Mouse (Mus musculus) forelimb bud, embryonic 11.5 days (tissue): Measurements from ENCODE around the gene Ddn.

Experiments used
- DNase-seq: peaks from one replicate; pipeline ENCODE4 v3.0.0-alpha.2; 2012; ENCODE audit warnings: low read depth, low spot score

Ddn gene

DNA sequence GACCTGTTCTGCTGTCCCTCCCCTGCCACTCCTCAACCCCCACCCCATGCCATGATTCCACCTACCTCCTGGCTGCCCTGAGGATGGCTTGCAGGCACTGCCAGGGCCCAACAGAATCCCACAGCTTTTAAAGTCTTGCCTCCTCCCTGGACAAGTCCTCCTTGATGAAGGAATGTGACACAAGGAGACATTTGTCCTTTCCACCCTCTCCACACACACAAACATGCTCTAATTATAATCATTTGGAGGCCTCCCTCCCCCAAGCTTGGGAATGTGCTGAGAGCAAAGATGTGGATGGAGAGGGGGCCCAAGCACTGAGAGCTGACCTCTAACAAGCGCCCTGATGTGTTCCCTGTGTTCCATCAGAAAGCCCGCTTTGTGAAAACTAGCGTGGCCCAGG is at the start of gene Ddn:
Gene Ddn (minus strand): TSS at position 101 of the 400 bp plus-strand sequence.
- no peak for DNase-seq

DNA sequence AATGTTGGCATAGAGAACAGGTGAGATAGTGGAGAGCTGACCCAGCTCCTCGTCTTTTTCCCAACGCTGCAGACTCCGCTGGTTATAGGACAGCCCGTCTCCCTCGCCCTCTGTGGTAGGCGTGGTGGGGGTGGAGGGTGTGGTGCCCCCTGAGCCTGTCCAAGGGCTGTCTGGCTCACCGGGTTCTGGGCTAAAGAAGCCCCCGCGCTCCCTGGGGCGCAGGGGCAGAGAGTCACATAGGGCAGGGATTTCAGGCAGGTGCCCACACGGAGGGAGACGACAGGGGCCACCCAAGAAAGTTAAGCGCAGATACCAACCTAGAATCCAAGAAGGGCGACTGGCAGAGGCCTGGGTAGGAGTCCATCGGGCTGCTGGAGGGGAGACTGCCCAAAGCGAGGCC is 44.9 kb upstream of the Ddn start:
- no peak for DNase-seq

DNA sequence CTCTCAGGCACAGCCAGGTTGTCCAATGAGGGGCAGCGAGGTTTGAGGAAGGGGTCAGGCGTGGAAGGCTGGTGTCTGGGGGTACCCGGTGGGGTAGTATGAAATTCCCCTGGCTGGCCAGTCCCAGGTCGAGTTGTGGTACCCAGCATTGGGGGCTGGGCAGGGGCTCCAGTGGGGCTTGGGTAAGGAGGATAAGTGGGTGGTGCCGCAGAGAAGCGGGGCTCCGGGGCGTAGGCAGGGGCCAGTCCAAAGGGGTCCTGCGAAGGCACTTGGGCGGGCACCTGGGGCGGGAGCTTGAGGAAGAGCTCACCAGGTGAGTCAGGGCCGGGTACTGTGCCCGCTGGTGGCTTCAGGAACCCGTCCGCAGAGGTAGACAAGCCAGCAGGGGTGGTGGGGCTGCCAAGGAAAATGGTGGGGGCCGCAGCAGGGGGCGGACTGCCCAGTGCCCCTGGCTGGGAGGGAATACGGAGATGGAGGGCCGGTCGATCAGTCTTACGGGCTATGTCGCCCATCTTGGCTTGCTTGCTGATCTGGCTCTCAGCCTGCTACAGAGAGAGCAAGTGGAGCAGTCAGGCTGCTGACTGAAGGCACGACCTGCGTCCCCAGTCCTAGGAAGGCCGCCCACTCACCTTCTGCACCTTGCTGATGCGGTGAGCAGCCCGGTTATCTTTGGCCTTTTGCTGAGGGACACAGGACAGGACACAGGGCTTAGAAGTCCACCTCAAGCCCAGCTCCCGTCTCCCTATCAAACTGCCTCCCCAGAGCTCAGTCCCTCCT is 44.1 kb upstream of the Ddn start:
- no peak for DNase-seq

DNA sequence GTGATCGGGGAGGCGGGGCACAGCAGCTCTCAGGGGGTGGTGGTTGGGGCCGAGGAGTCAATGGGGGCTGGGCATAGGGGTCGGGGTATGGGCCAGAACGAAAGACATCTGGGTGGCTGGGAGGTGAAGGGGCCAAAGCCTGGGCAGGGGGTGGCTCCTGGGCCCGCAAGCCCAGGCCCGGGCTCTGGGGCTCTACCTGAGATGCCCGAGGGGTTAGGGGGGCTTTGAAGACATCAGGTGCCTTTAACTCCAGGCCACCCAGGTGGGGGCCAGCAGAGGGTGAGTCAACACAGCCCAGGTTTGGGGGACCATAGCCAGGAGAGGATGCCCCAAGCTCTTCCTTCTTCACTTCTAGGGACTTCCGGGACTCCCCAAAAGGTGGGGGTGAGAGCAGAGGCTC is 43.4 kb upstream of the Ddn start:
- DNase-seq: no peak

DNA sequence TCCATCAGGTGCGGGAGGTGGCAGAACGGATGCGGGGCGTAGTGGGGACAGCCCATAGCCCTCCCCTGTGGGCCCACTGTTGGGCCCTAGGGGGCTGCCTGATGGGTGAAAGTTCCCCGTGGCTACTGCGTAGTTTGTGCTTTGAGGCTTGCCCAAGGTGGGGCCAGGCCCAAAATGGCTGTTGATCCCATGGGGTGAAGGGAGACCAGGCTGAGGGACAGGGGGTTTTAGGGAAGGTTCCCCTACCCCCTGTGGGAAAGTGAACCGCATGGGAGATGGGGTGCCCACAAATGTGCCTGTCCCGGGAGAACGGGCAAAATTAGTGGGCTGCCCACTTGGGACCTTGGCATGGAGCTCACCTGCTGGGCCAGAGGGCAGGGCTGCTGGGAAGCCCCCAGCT is 42.8 kb upstream of the Ddn start:
- no peak for DNase-seq

DNA sequence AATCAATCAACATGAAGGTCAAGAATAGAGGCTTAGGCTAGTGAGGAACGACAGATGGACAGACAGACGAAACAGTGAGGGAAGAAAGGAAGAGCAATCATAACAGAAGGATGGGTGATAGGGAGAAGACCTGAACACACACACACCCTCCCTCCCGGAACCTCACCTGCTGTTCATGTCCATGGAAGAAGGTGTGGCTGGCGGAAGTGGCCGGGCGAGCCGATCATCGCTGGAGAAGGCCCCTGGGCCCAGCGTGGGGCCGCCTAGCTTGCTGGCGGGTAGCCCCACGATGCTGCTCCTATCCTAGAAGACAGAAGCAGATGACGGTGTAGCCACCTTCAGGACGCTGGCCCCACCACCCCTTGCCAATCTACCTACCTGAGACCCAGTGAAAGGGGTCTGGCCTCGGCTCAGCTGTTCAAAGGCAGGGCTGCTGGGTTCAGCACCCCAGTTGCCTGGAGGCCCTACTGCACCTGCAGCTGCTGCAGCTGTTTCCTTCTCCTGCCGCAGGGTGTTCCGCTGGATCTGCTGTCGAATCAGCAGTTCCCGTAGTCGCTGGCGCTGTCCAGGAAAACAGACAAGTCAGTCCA is 42.0 kb upstream of the Ddn start:
- no peak for DNase-seq

DNA sequence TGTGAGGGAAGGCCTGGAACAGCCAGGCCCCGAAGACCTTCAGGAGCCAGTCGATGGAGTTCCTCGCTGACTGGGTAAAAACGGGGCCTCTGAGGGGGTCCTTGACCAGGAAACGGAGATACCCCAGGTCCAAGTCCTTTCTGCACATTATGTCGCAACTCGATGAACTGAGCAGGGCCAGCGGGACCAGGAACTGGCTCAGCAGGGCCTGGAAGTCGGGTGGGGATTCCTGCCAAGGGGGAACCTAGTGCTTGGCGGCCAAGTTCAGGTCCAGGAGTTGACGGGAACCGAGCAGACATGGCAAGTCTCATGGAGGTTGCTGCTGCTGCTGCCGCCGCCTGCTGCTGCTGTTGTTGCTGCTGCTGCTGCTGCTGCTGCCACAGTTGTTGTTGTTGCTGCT is 41.4 kb upstream of the Ddn start:
- DNase-seq: no peak

DNA sequence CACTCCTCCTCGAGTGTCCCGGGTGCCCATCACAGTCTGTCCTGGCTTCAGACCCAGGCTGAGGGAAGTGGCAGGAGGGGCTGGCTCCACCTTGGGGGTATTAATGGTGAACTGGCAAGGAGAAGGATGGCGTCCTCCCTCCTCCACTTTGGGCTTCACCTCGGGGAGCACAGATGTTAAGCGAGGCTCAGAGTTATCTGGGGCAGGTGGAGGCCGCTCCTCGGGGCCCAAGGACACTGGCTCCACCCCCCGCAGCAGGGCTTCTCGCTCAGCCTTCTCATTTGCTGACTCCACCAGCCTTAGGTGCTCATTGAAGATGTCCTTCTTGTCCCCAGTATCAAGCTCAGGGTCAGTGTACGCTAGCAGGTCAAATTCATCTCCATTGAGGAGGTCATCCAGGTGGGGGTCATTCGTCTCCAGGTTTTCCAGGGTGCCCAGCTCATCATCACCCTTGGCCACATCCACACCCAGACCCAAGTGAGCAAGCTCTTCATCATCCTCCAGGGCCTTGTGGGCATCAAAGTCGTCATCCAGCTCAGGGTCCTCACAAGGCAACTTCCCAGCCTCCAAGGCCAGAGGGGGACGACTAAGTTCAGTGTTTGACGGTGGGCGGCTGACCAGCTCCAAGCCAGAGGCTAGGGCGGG is 40.8 kb upstream of the Ddn start:
- no peak for DNase-seq

DNA sequence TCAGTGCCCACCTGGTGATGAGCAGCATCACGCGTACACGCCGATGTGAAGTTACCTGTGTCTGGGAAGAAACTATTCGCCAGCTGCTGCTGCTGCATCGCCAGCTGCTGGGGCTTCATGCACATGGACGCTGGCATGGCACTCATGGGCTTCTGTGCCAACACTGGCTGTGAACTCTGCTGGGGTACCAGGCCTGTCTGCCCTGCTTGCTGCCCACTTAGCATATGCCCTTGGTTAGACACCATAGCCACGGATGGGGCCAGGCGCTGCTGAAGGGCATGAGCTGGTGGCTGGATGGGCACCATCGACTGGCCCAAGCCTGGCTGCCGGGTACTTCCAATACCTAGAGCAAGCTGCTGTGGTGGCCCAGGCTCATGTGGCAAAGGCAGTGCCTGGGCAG is 39.9 kb upstream of the Ddn start:
- no peak for DNase-seq

DNA sequence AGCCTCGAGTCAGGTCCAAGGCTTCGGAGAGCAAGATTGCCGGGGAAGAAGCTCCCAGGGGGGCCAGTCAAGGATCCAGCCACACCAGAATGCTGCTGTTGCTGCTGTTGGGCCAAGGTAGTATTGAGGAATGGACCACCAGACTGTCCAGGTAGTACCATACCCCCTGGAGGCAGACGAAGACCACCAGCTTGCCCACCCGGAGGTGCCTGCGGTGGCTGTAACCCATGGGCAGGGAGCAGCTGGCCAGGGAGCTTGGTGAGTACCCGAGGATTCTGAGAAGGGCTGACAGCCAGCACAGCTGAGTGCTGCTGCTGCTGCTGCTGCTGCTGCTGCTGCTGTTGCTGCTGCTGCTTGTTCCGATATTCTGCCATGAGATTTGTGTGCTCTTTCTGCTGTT is 36.9 kb upstream of the Ddn start:
- no peak for DNase-seq

DNA sequence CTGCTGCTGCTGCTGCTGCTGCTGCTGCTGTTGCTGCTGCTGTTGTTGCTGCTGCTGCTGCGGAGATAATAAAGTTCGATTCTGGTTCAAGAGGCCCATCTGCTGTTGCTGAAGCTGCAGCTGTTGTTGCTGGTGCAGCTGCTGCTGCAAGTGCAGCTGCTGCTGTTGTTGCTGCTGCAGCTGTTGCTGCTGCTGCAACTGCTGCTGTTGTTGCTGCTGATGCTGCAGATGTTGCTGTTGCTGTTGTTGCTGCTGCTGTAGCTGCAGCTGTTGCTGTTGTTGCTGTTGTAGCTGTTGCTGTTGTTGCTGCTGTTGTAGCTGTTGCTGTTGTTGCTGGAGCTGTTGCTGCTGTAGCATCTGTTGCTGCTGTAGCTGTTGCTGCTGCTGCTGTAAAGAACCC is 35.9 kb upstream of the Ddn start:
- DNase-seq: no peak

DNA sequence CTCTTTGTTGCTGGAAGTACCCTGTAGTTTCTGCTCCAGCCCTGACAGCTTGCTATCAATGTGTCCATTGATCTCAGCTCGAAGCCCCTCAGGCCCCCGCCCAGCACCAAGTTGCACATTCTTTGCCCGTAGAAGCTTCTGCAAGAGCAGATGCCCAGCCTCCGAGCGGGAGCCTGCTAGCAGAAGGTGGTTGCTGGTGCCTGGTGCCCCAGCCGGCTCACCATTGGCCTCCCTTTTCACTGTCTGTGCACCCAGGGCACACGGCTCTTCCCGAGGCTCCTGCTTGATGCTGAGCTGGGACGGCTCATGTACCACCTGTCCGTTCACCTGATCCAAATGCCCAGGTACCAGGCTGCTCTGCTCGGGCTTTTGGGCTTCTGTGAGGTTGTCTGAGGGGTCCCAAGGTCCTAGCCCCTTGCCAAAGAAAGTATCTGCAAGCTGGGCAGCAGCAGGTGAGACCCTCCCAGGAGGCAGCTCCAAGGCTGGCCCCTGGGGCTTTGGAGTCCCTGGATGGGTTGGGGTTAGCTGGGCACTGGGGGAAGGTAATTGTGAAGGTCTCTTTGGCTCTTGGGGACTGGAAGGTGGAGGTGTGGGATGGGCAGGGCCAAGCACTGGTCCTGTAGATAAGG is 34.4 kb upstream of the Ddn start:
- no peak for DNase-seq

DNA sequence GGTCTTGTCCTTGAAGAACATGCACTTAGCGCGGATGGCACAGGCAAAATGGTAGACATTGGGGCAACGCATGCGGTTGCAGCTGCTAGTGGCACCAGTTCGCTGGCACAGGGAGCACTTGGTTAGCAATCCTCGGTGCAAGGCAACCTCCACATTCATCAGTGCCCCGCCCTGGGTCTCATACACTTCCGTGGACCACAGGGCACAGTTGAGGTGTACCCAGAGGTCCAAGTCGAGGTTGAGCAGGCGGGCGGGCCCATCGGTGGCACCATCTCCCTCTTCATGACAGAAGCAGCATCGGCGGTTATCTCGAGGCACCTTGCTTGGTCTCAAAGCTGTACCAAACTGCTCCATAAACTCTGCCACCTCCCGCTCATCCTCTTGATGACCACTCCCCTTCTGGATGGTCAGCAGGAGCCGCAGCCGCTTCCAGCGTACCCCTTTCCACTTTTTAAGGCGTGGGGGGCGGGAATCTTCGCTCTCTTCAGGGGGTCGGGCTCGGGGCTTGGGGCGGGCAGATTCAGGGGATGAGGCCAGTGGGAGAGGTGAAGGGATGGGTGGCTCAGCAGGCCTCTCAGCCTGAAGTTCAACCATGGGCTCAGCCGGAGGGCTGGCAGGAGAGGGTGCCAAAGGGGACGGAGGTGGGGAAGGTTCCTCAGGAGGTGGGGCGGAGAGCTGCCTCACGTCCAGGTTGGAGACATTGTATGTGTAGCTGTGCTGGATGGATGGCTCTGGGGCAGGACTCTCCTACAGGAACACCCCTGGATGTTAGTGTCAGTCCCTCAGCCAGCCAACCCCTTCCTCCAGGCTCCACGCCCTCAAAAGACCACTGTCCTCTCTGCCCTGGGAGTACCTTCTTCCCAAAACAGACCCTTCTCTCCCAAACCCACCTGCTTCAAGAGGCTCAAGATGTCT is 30.6 kb upstream of the Ddn start:
- DNase-seq: no peak

DNA sequence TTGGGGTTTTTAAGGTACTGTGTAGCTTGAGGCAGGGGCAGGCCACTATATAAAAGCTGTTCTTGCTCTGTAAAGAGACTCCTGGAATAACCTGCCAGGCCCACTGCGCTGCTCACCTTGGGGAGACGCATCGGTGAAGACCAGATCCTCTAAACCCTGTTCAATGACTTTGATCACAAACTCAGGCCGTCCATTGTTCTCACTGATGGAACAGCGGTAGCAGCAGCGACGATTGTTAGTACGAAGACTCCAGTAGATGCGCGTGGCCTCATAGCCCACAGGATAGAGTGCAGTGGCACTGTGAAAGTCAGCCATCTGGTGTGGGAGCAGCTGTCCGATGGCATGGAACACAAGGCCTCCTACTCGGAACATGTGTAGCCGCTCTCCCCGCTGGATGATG is 29.9 kb upstream of the Ddn start:
- no peak for DNase-seq

DNA sequence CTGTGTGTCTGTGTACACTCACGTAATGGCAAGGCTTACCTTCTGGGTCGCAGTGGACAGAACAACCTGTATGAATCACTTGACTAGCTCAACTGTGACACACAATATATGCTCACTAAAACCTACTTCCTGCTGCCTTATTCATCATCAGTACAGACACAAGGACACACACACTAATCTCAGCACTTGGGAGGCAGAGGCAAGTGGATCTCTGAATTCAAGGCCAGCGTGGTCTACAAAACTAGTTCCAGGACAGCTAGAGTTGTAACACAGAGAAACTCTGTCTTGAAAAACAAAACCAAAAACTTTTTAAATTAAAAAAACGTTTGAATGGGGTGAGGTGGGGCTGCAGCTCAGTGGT is 28.4 kb upstream of the Ddn start:
- DNase-seq: no peak

DNA sequence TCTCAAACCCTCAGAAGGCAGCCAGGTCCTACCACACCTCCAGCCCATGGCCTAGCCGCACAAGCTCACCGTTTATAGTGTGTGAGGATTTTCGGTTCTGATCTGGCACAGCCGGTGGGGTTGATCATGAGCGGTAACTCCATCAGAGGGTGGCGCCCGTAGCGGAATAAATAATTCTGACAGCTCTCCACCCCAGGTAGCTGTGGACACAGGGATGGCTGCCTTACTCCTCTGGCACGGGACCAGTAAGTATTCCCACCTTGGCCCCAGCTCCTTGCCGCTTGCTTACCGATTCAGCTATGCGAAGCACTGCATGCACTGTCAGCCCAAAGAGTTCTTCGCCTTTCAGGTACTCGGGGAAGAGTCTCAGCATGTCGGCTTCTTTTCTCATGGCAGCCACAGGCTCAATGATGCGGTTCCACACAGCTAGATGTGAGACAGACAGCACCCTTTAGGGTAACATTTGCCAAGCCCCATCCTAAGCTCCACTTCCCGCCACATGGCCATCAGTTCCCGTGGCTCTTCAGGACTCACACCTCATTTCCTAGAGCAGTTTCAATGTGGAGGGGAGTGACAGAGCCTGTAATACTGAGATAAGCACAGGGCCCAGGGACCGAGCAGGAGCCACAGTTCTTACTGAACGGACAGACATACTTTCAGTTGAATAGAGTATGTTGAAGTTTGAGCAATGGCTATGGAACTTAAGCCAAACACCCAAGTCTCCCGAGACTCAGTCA is 27.9 kb upstream of the Ddn start:
- no peak for DNase-seq

DNA sequence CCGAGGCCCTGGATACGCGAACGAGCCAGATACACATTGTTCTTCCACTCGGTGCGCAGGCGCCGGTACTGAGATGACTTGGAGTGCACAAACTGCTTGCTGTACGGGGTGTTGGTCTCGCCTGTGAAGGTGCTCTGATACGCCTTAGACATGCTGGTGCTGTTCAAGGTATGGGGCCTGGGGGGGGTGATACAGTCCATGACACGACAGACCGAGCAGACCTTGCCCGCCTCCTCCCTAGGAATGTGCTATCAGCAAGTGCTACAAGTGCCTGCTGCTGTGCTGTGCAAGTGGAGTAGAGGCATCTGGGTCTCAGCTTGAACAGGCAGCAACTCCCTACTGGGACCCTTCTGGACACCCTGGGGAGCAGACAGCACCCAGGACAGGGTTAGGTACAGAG is 26.0 kb upstream of the Ddn start:
- no peak for DNase-seq

DNA sequence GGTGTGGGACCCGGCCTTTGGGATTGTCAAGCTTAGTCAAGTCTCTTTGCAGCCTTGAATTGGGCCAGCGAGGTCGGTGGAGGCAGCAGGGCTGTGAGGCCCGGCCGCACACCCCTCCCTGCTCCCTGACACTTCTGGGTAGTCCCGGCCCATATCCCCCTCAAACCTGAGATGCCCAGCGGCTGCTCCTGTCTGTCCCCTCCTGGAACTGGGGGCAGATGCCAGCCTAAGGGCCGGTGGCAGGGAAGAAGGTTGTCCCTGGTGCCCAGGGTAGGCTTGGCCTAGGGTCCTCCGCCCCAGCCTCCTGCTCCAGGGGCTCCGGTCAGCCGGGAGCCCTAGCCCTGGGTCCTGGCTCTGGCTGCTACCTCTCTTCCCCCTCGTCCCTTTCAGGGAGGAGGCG is 24.8 kb upstream of the Ddn start:
- DNase-seq: no peak

DNA sequence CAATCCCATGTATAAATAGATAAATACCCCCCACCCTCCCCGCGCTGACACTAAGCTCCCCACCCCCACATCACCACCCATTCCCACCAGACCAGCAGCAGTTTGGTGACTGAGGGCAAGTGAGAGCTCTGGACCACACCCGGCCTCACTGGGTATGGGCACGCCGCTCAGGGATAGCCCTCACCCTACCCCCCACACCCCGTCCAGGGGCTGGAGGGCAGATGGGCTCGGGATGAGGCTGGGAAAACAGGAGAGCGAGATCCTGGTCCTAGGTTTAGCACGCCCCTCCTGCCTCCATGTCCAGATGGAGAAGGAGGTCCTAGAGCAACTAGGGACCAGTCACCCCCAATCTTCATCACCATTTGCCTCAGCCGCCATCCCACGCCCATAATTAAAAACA is 24.0 kb upstream of the Ddn start:
- DNase-seq: no peak

DNA sequence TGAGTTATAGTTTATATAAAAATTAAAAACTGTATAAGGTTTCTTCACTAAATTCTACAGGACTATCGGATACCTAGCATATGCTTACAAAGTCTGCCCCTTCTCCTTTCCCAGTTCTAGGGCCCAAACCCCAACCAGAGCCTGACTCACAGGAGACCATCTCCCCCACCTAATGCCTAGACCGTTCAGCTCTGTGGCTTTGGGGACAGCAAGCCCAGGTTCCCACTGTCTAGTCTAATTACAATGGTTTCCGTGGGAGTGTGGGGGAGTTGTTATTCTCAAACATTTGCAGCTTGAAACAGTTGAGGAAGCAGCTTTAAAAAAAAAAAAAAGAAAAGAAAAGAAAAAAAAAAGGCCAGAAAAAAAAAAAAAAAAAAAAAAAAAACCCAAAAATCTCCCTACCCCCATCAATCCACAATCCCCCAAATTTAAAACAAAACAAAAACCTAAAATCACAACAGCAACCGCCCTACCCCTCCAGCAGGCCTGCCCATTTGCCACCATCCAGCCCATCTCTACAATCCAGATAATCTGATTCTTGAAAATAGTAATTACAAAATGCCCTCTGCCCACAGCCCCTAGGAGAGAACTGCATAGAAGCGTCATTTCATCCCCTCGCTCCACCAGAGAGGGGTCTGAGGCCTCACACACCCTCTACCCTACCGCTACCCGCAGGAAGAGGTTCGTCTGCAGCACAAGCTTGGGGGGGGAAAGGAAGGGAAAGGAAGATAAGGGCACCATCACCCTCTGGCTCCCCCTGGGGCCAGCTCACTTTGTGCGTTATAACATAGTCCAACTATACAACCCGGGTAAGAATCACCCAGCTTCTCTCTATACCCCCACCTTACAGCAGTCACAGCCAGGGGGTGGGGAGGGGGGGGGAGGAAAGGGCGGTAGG is 23.1 kb upstream of the Ddn start:
- DNase-seq: no peak
